Mouse (Mus musculus) layer of hippocampus, adult 11-12 months (tissue): ENCODE results near the gene Tnfaip2.

Source experiments
- DNase-seq: peaks from one replicate; pipeline ENCODE4 v3.0.0; 2022; ENCODE audit warnings: low spot score

Gene Tnfaip2

DNA sequence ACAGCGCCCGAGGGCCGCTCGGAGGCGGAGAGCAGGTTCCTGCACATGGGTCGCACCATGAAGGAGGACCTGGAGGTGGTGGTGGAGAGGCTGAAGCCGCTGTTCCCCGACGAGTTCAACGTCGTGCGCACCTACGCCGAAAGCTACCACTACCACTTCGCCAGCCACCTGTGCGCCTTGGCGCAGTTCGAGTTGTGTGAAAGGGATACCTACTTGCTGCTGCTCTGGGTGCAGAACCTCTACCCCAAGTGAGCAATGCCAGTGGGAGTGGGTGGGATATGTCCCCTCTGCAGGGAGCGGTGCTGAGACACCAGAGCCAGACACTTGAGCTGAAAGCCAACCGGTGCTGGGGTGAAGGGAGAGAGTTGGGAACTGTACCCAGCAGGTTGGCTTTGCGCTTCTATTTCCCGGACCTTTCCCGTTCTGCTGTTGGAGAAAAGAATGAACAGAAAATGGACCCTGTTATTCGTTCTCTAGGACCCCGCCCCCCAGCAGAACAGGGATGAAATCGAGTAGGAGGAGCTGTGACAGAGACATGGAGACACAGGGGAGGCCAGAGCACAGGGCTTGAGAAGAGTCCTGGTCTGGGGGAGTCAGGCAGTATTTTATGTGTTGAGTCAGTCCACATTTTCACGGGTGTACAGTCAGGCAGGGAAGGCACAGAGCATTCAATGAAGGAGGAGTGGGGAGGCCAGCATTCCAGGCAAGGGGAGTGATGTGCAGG, 3.8 kb downstream of the Tnfaip2 start:
- DNase-seq, result no peak

DNA sequence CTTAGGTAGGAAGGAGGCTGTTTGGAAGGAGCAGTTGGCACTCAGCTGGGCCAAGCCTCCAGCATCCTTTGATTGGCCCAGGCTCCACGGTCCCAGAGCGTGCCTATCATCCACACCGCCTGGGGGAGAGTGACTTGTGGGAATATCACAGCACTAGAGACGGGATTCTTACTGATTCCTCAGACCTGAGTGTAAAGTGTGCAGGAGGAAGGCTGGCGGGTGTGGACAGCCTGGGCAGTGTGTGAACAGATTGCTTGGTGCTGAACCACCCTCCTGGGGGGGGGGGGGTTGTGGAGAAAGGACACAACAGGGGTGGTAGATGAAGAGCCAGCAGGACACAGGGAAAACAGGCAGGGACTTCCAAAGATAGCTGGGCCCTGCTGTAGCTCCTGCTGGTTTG, 4.5 kb downstream of the Tnfaip2 start:
- DNase-seq, result no peak

DNA sequence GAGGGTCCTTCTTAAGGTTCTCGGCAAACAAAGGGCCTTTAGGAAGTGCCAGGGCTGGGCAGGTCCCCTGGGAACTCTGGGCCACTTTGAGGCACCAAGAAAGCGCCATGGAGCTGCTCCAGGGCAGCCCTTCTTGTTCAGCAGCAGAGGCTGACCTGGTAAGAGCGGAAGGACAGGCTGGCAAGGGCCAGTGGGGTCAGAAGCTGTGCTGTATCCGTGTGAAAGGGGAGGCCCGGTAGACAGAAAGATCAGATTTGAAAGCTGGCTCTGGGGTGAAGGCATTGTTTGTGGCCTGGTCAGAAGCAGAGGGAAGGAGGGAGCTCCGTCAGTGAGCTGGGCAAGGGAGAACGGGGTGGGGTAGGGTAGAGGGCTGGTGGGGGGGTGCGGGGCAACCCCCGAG, 5.1 kb downstream of the Tnfaip2 start:
- no peak for DNase-seq

DNA sequence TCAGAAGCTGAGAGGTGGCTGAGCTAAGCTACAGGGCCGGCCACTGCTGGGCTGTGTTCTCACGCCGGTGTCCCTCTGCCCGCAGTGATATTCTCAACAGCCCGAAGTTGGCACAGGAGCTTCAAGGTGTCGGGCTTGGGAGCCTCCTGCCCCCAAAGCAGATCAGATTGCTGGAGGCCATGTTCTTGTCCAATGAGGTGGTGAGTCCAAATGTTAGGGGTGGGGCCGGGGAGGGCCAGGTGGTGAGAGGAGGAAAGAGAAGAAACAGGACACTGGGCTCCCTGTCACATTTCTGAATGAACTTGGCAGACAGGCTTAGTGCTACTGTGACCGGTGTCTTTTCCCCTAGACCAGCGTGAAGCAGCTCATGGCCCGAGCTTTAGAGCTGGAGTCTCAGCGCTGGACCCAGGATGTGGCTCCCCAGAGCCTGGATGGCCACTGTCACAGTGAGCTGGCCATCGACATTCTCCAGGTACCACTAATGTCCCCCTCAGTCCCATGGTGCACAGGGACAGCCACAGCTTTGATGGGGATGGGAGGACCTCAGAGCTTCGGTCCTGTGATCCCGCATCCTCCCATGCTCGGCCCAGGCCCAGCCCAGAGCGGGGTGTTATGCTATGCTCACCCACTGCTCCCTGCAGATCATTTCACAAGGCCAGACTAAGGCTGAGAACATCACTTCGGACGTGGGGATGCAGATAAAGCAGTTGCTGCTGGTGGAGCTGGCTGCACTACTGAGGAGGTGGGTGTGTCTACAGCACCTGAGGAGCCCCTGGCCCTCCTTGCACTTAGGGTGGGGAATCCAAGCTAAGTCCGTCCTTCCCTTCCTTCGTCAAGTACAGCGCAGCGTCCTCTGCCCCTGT, 5.9 kb downstream of the Tnfaip2 start:
- no peak for DNase-seq

DNA sequence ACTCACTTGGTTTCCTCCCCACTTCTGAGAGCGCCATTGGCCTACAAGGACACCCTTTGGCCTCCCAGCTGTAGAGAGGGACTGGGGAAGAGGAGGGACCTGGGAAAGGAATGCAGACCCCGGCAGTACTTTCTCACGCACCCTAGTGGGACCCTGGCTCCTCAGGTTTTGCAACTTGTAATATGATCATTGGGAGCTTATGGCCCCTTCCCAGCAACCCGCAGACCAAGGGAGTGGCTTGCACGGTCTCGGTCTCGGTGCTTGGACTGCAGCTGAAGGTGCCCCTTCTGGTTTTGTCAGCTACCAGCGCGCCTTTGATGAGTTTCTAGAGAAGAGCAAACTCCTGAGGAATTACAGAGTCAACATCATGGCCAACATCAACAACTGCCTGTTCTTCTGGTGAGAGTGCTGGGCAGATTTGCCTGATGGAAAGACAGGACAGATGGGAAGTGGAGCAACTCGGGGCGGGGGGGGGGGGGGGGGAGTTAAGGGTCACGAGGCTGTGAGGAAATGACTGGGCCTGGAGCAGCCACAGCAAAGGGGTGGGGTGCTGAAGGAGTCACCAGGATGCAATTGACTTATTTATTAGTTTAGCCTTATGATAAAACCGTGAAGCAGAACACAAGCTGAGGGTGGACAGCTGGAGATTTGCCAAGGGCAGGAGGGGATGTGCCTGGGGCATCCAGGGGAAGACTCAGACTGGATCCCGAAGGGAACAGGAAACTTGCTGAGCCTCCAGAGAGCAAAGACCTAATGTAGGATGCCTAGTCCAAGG, 6.8 kb downstream of the Tnfaip2 start:
- DNase-seq, result no peak

DNA sequence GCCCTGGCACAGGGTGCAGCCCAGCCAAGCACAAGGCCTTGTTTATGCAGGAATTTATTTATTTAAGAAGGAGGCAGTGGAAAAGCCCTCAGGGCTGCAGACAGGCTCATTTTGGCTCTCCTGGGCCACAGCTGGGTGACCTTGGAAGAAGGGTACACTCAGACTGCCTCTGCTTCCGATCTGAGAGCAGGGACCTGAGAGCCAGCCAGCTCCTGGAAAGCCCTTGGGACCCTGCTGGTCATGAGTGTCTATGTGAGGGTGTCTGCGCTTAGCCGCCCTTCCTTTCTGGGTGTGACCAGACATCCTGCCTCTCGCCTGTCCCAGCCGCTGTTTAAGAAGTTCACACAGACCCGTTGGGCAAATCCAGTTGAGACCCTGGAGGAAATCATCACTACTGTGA, 8.1 kb downstream of the Tnfaip2 start:
- DNase-seq, result no peak

DNA sequence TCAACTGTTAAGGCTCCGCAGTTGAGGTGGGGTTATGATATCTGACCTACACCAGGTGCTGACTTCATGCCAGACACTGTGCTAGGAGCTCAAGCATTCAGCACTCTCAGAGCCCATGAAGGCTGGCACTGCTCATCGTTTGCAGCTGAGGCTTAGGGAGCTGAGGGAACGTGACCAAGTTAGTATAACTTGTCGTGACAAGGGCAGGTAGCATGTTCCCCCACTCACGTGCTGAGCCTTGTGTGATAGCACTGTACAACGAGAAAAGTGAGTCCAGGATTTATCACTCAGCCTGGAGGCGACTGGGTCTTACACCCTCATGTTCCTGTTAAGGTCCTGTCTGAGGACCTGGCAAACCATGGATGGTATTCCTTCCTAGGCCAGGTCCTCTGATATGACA, 9.3 kb downstream of the Tnfaip2 start:
- DNase-seq, result no peak

DNA sequence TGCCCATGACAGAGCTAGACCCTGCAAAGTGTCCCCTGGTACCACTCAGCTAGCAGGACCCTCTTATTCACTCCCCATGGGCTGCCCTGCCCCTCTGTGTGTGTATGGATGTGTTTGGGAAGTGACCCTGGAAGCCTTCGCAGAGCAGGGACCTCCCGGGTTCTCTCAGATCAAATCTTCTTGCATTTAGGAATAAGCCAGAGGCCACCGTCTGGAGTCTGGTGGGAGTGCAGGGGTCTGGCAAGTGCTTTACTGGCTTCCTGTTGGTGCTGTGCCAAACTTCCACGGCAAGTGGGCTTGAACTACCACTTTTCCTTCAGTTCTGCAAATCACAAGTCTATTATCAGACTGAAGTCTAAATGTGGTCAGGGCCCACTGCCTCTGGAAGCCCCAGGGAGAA, 11.8 kb downstream of the Tnfaip2 start:
- no peak for DNase-seq

DNA sequence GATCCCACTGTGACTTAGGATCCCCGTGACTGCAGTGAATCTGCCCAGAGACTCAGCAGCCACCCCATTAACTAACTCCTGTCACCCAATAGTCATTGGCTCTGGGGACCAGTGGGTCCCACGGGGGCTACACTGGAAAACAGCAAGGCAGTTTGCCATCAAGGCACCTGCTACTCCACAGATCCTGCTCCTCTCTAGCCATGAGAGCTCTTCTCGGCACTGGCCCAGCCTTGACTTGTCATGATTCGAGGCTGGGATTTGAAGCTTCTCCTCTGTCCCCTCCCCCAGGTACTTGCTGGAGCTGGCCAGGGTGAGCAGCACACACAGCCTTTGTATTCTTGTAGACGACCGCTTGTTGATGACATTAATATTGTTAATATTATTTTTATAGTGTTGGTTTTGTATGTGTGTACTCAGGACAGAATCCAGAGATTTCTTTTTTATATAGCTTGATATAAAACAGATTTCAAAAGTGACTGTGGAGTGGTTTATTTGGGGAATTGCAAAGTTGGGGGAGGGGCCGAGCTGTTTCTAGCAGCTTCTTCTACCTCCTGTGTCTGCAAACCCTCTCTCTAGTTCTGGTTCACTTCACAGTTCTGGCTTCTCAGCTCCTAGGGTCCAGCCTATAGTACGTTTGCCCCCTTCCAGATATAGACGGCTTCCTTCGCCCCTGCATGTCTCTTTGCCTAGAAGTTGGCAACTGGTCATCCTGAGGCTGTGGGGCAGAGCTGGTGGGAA, 12.4 kb downstream of the Tnfaip2 start:
- no peak for DNase-seq

DNA sequence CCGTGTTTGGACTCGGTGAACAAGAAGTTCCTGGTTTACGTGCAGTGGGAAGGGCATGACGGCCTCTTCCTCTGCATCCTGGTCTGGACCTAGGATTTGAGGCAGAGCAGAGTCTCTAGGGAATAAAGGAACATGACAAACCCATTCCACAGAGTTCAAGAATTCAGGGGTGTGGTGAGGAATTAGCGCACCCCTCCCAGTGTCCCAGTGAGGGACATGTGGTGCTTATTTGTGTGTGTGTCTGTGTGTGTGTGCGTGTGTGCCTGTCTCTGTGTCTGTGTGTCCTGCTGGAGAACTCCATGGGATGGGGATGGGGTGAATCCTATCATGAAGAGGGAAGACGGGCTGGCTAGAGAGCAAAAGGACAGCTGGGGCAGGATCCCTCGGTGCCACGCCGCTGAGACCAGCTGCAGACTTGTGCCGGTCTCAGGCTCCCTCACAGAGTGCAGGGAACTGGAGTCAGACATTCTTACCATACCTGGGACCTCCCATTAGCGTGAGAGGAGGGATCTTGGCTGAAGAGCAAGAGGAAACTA, 13.1 kb downstream of the Tnfaip2 start:
- no peak for DNase-seq

DNA sequence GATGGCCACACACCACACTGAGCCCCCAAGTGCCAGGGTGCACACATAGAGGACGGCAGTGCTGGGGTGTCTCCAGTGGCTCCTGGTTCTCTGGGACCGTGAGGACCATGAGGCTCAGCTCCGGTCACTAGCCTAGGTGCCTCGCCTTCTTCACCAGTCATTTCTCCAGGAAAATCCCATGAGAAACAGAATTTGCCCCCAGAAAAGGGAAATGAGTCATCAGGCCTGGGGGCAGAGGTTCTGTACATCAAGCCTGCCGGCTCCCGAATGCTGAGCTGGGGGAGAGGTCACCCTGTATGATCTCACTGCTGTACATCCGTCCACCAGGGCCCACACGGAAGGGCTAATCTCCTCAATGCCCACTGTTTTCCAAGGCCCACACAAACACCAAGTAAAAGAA, 13.6 kb downstream of the Tnfaip2 start:
- no peak for DNase-seq

DNA sequence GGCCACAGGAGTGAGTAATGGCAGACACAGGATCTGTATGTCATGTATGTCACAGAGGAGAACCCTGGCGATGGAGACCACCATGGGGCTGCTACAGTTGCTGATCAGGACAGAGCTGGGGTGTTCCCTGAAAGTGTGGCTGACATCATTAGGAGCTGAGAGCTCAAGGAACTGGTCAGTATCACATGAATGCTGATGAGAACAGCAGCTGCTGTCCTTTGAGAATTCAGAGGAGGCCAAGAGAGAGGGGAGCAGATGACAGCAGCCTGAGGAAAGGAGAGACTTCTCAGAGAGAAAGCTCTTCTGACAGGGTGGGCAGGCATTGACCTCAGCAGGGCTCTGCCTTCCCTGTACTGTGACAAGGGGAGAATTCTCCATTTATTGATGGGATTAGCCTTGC, 15.5 kb downstream of the Tnfaip2 start:
- DNase-seq, result no peak

DNA sequence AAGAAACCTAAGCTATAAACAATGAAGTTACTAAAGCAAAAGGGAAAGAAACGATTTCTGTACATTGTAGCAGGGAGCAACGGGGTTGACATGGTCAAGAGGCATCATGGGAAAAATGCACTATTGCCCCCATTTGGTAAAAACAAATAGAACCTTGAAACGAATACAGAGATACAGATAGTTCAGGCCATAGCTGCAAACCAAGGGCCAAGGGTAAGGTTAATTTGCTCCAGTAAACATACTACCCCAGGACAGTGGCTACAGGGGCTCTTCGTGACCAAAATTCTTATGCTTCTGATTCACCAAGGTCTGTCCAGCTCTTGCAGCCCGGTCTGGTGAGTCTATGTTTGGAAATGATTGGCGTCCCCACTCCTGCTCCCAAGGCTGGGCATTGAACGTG, 21.3 kb downstream of the Tnfaip2 start:
- DNase-seq, result no peak

DNA sequence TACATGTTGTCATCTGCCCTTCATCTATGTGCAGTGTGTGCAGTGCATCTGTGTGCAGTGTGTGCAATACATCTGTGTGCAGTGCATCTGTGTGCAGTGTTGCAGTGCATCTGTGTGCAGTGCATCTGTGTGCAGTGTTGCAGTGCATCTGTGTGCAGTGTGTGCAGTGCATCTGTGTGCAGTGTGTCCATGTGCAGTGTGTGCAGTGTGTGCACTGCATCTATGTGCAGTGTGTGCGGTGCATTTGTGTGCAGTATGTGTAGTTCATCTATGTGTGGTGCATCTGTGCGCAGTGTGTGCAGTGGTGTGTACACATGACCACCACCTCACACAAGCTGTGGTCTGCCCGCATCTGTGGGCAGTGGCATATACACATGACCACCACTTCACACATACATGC, 24.1 kb downstream of the Tnfaip2 start:
- DNase-seq, result no peak

DNA sequence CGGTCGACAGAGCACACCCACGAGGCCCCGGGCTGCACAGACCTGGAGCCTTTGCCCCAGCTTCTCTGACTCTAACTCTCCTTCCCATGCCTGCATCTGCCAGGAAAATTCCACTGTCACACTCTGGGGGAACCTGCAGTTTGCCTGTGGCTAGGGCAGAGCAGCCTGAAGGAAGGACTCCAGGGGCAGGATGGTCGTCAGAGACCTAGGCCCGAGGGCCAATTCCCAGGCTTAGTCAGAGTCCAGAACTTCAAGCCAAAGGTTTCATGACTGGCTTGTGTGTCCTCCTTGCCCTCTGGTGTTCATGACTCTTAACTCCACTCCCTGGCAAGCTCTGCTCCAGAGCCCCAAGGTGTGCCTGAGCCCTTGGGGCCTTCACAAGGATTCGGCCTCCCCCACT, 25.9 kb downstream of the Tnfaip2 start:
- DNase-seq, result no peak

DNA sequence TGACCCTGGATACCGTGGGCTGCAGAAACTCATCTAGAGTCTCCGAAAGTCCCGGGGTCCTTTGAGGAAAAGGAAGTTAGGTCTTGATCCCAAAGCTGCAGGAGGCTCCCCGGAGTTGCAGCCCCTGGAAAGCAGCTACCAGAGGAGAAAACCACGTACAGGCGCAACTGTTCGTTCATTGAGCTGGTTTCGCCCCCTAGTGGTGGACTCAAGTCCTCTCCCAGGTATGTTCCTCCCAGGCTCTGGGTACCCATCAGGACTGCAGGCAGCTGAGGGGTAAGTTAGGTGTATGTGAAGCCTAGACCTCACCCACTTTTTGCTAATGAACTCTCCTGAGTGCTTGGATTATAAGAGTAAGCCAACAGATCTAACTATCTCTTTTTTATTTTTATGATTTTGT, 27.2 kb downstream of the Tnfaip2 start:
- peak; percentile 63 for DNase-seq

DNA sequence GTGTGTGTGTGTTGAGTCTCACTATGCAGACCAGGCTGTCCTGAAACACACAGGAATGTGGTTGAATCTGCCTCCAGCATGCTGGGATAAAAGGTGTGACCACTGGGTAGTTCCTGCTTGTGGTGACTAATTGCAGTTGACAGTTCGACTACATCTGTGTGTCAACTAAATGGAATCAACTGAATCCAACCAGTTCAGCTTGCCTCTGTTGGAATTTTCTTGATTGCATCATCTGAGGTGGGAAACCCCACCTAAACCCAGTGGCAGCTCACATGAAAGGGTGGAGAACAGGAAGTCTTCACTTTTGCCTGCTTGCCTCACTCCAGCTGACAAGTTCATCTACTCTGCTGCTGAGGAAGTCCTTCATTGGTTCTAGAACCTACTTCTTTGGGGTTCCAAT, 28.9 kb downstream of the Tnfaip2 start:
- no peak for DNase-seq

DNA sequence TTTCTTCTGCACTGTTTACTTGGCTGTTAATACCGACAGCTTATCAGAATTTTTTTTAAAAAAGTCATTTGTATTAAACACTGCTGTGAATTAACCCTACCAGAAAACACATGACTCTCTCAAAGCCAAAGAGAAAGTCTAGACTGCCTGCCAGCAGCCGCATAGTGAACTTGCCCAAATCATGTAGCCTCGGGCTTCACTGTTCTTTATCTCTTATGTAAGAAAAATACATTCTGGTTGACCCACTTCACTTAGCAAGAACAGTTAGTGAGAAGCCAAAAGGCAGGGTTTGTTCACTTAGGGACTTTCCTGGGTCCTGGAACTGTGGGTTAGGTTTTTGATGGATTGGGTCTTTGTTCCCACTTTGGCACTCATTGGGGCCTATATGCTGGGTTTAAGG, 29.5 kb downstream of the Tnfaip2 start:
- DNase-seq, result no peak

DNA sequence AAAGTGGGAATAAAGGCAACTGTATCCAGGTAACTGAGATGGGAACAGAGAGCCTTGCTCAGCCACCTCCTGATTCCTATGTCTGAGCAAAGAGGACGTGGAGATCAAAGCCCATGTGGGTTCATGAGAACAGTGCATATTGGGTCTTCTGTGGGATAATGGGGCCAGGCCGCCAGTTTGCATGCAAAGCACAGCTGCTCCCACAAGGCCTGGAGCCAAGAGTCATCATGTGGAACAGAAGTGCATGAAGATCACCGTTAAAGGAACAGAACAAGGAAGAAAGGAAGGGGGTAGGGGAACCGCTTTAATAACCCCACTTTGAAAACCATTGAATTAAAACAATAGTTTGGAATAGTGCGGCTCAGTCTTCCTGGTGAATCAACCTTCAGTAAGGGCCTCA, 30.6 kb downstream of the Tnfaip2 start:
- DNase-seq, result no peak

DNA sequence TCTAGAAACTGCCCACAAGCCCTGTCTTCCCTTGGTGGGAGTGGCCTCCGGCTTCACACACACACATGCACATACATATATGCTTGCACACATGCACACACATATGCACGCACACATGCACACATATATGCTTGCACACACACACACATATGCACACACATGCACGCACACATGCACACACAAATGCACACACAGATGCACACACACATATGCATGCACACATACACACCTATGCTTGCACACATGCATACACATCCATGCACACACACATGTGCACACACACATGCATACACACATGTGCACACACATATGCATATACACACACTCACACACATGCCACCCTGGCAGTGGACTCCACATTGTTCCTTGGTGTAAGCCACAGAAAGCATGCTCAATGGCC, 32.1 kb downstream of the Tnfaip2 start:
- DNase-seq, result no peak

DNA sequence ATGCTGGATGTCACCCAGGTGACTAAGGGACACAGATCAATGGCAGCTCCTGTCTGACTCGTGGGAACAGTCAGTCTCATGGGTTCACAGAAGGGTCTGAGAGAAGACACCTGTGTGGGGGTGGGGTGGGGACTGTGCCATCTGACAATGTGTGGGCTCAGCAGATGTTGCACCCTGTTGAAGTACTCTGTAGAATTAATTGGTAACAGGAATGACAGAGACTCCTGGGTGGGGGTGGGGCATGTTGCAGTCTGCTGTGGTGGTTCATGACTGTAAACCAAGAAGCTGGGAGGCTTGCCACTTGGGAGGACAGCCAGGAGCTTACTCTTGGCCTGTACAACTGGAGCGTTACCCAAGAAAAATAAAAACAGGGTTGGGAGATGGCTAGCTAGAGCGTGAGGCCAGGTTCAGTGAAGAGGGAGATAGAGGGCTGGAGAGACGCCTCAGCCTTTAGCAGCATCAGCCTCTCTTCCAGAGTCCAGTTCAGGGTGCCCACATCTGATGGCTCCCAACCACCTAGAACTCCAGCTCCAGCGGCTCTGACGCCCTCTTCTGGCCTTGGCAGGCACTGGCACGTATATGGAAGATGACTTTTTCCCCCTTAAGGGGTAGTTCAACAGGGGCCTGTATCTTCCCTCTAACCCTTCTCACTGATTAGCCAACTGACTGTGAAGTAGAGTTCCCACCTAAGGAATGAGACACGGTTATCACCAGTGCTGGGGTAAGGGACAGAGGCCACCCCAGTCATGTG, 32.8 kb downstream of the Tnfaip2 start:
- peak; percentile 49 for DNase-seq
